In the genomic region with DNA sequence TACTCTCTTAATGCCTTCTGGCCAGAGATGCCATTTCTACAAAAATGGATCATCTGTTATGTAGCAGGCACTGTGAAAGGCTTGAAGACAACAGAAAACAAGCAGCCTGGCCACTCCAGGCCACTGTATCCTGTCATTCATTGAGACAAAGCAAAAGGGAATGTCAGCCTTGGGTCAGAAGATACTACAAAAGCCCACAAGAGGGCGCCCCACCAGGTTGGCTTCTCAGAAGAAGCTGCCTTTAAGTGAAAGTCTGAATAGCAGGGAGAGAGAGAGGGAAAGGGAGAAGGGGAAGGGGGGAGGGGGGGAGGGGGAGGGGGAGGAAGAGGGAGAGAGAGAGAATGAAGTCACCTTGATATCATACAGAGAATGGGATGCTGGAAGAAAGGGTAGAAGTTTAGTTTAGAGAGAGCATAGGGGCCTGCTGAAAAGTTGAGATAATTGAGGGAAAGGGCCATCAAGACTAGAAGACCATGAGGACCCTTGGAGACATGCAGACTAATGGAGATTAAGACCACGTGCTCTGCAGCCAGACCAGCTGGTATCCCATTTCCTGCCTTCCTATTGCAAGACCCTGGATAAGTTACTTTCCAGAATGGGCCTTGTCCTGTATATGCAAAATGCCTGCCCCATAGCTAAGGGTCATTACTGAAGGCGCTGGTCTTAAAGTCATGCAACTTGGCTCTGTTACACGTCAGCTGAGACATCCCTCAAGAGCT, we compare ENCODE assay signal across 8 mouse cellular contexts. TPM values are rescaled to one million over a fixed set of nuclear protein-coding genes. Genes with fewer than 3 reads are reported as not detected.
DNase-seq lines count a peak whose midpoint lies in the region; ATAC-seq and TF ChIP-seq lines count a peak whose summit lies in the region.
"Had no signal": no experiment of that assay in that cellular context is flagged by ENCODE, and none has a peak within 500 bp of the region (broad histone marks: within the 10 kb centered on the region; RNA-seq: fewer than 3 reads in every experiment).

No protein-coding gene starts in this region.

- H3K27me3 ChIP-seq in hindbrain, postnatal 0 days (ENCODE audit: insufficient read depth, low read length), result no peaks in the 10 kb centered on the region
- no peaks in the 10 kb centered on the region for H3K27me3 ChIP-seq in hindbrain, embryonic 14.5 days (ENCODE audit: control insufficient read depth, insufficient read depth, low read length)
- no peaks in the 10 kb centered on the region for H3K27me3 ChIP-seq in testis, adult 2 months (ENCODE audit: control insufficient read depth, insufficient read depth, low read length)
- no peaks in the 10 kb centered on the region for H3K27me3 ChIP-seq in embryonic facial prominence, embryonic 11.5 days (ENCODE audit: control insufficient read depth, insufficient read depth, low read length)
- no peaks in the 10 kb centered on the region for H3K27me3 ChIP-seq in kidney, embryonic 14.5 days (ENCODE audit: control insufficient read depth, insufficient read depth, low read length)
- H3K27me3 ChIP-seq: midbrain, embryonic 12.5 days had no signal

- H3K9me3 ChIP-seq in hindbrain, postnatal 0 days (ENCODE audit: low read length), result no peaks in the 10 kb centered on the region
- H3K9me3 ChIP-seq in hindbrain, embryonic 14.5 days (ENCODE audit: control insufficient read depth, low read length), result no peaks in the 10 kb centered on the region
- H3K9me3 ChIP-seq in embryonic facial prominence, embryonic 11.5 days (replicated peaks; ENCODE audit: control insufficient read depth, low read length), result no peaks in the 10 kb centered on the region
- H3K9me3 ChIP-seq in kidney, embryonic 14.5 days (ENCODE audit: control insufficient read depth, low read length), result no peaks in the 10 kb centered on the region
- H3K9me3 ChIP-seq: midbrain, embryonic 12.5 days had no signal

- no peak overlapping the region for H3K4me3 ChIP-seq in hindbrain, postnatal 0 days (ENCODE audit: low read length)
- H3K4me3 ChIP-seq in hindbrain, embryonic 14.5 days (replicated peaks; ENCODE audit: low read length), result no peak overlapping the region
- no peak overlapping the region for H3K4me3 ChIP-seq in testis, adult 2 months (ENCODE audit: control insufficient read depth, low read depth, low read length)
- no peak overlapping the region for H3K4me3 ChIP-seq in embryonic facial prominence, embryonic 11.5 days (ENCODE audit: low read depth, low read length)
- no peak overlapping the region for H3K4me3 ChIP-seq in kidney, embryonic 14.5 days (ENCODE audit: low read length)
- H3K4me3 ChIP-seq: midbrain, embryonic 12.5 days had no signal

- no peaks in the 10 kb centered on the region for H3K4me1 ChIP-seq in hindbrain, postnatal 0 days (ENCODE audit: insufficient read depth, low read length)
- no peaks in the 10 kb centered on the region for H3K4me1 ChIP-seq in hindbrain, embryonic 14.5 days (replicated peaks; ENCODE audit: control insufficient read depth, insufficient read depth, low read length)
- no peaks in the 10 kb centered on the region for H3K4me1 ChIP-seq in testis, adult 2 months (ENCODE audit: control insufficient read depth, insufficient read depth, low read length)
- no peaks in the 10 kb centered on the region for H3K4me1 ChIP-seq in embryonic facial prominence, embryonic 11.5 days (ENCODE audit: control insufficient read depth, insufficient read depth, low read length)
- no peaks in the 10 kb centered on the region for H3K4me1 ChIP-seq in kidney, embryonic 14.5 days (ENCODE audit: control insufficient read depth, insufficient read depth, low read length)
- H3K4me1 ChIP-seq: midbrain, embryonic 12.5 days had no signal

- H3K4me2 ChIP-seq in hindbrain, postnatal 0 days (ENCODE audit: low read depth, low read length), result no peak overlapping the region
- no peak overlapping the region for H3K4me2 ChIP-seq in hindbrain, embryonic 14.5 days (replicated peaks)
- no peak overlapping the region for H3K4me2 ChIP-seq in embryonic facial prominence, embryonic 11.5 days (ENCODE audit: low read depth, low read length)
- no peak overlapping the region for H3K4me2 ChIP-seq in kidney, embryonic 14.5 days (replicated peaks; ENCODE audit: low read depth, low read length)
- H3K4me2 ChIP-seq: midbrain, embryonic 12.5 days had no signal

- no peak for TF ChIP-seq POLR2A in testis, adult 2 months (IDR thresholded peaks at IDR 0.05; ENCODE audit: control insufficient read depth, low read depth, low read length)

- WGBS in hindbrain, postnatal 0 days, result 65% methylated on average over 4 of the region's 4 CpGs
- WGBS in hindbrain, embryonic 14.5 days, result 69% methylated on average over 4 of the region's 4 CpGs
- WGBS in embryonic facial prominence, embryonic 11.5 days, result 60% methylated on average over 4 of the region's 4 CpGs
- WGBS in kidney, embryonic 14.5 days, result 67% methylated on average over 4 of the region's 4 CpGs

- H3K27ac ChIP-seq in hindbrain, postnatal 0 days, result no peak overlapping the region
- H3K27ac ChIP-seq in hindbrain, embryonic 14.5 days, result no peak overlapping the region
- no peak overlapping the region for H3K27ac ChIP-seq in testis, adult 2 months (ENCODE audit: control insufficient read depth, insufficient read depth, low read depth, low read length)
- H3K27ac ChIP-seq in embryonic facial prominence, embryonic 11.5 days (replicated peaks; ENCODE audit: low read depth, low read length), result no peak overlapping the region
- no peak overlapping the region for H3K27ac ChIP-seq in kidney, embryonic 14.5 days (ENCODE audit: low read depth, low read length)
- H3K27ac ChIP-seq: midbrain, embryonic 12.5 days had no signal

- TF ChIP-seq CTCF in hindbrain, postnatal 0 days (IDR thresholded peaks at IDR 0.05; ENCODE audit: low read depth), result peak; percentile 54
- TF ChIP-seq CTCF in testis, adult 2 months (IDR thresholded peaks at IDR 0.05; ENCODE audit: control insufficient read depth, insufficient read depth, insufficient replicate concordance, low read depth, low read length), result 0 out of 2 replicates have a peak, but pooled peaks have one; percentile 5

- peak; percentile 61 for DNase-seq in hindbrain, postnatal 0 days (ENCODE audit: low spot score)
- DNase-seq in hindbrain, embryonic 14.5 days (ENCODE audit: low spot score), result no peak
- DNase-seq in testis, postnatal 14 days (ENCODE audit: low spot score), result no peak
- peak; percentile 44 for DNase-seq in embryonic facial prominence, embryonic 11.5 days (ENCODE audit: low spot score)
- no peak for DNase-seq in urinary bladder, postnatal 25 days (ENCODE audit: low spot score)

- H3K36me3 ChIP-seq in hindbrain, postnatal 0 days (ENCODE audit: insufficient read depth, low read length), result no peaks in the 10 kb centered on the region
- H3K36me3 ChIP-seq in hindbrain, embryonic 14.5 days (replicated peaks; ENCODE audit: control insufficient read depth, insufficient read depth), result no peaks in the 10 kb centered on the region
- no peaks in the 10 kb centered on the region for H3K36me3 ChIP-seq in testis, adult 2 months (ENCODE audit: control insufficient read depth, insufficient read depth, low read length)
- H3K36me3 ChIP-seq in embryonic facial prominence, embryonic 11.5 days (replicated peaks; ENCODE audit: control insufficient read depth, insufficient read depth, low read depth, low read length), result no peaks in the 10 kb centered on the region
- H3K36me3 ChIP-seq in kidney, embryonic 14.5 days (ENCODE audit: control insufficient read depth, insufficient read depth, low read length), result no peaks in the 10 kb centered on the region
- H3K36me3 ChIP-seq: midbrain, embryonic 12.5 days had no signal

- ATAC-seq in hindbrain, postnatal 0 days, result no peak
- no peak for ATAC-seq in hindbrain, embryonic 14.5 days (ENCODE audit: low FRiP score)
- no peak for ATAC-seq in embryonic facial prominence, embryonic 11.5 days (replicated peaks; ENCODE audit: insufficient number of reproducible peaks, low FRiP score, low TSS enrichment, low read depth)
- no peak for ATAC-seq in kidney, embryonic 14.5 days (ENCODE audit: low FRiP score, low TSS enrichment)

- no peak overlapping the region for H3K9ac ChIP-seq in hindbrain, postnatal 0 days (replicated peaks; ENCODE audit: low read length)
- no peak overlapping the region for H3K9ac ChIP-seq in hindbrain, embryonic 14.5 days
- H3K9ac ChIP-seq in embryonic facial prominence, embryonic 11.5 days (replicated peaks; ENCODE audit: low read length), result no peak overlapping the region
- no peak overlapping the region for H3K9ac ChIP-seq in kidney, embryonic 14.5 days (ENCODE audit: low read depth, low read length)
- H3K9ac ChIP-seq: midbrain, embryonic 12.5 days had no signal

RNA-seq across cellular contexts. Expression of gene Kcnmb1, which starts 18.6 kb away (rescaled TPM):
- total RNA-seq in hindbrain, postnatal 0 days (2014; rRNA removed), result 0.11 and 0.26 TPM in 2 replicates
- polyA plus RNA-seq in hindbrain, postnatal 0 days (2015; fragmentation: Nextera tagmentation; extraction: Ambion mirVana), result 0.08 and 0.20 TPM in 2 replicates
- polyA plus RNA-seq in hindbrain, embryonic 14.5 days (2014; fragmentation: Nextera tagmentation; extraction: Ambion mirVana), result 0.18 and 0.25 TPM in 2 replicates
- 0.20 and 0.40 TPM in 2 replicates for polyA plus RNA-seq in testis, adult 2 months (2012; rRNA removed)
- 0.10 and 0.22 TPM in 2 replicates for polyA plus RNA-seq in embryonic facial prominence, embryonic 11.5 days (2014; fragmentation: Nextera tagmentation; extraction: Ambion mirVana)
- polyA plus RNA-seq in kidney, embryonic 14.5 days (2014; fragmentation: Nextera tagmentation; extraction: Ambion mirVana), result 0.18 and 0.19 TPM in 2 replicates

RNA-seq across cellular contexts. Expression of gene Kcnip1, which starts 48.7 kb away (rescaled TPM):
- 66.8 and 90.2 TPM in 2 replicates for total RNA-seq in hindbrain, postnatal 0 days (2014; rRNA removed)
- polyA plus RNA-seq in hindbrain, postnatal 0 days (2015; fragmentation: Nextera tagmentation; extraction: Ambion mirVana), result 132 and 135 TPM in 2 replicates
- 110 and 126 TPM in 2 replicates for polyA plus RNA-seq in hindbrain, embryonic 14.5 days (2014; fragmentation: Nextera tagmentation; extraction: Ambion mirVana)
- polyA plus RNA-seq in testis, adult 2 months (2012; rRNA removed), result 1.6 and 1.8 TPM in 2 replicates
- polyA plus RNA-seq in embryonic facial prominence, embryonic 11.5 days (2014; fragmentation: Nextera tagmentation; extraction: Ambion mirVana), result 3.5 and 4.9 TPM in 2 replicates
- polyA plus RNA-seq in kidney, embryonic 14.5 days (2014; fragmentation: Nextera tagmentation; extraction: Ambion mirVana), result 0.24 and 0.74 TPM in 2 replicates

Comparison
In these comparisons a context has a peak if more than half of its experiments do, and no peak if none do; other contexts are left out.
1. DNase-seq: peak in hindbrain, postnatal 0 days (single experiment) and embryonic facial prominence, embryonic 11.5 days (single experiment); none in hindbrain, embryonic 14.5 days (single experiment), testis, postnatal 14 days (single experiment) and urinary bladder, postnatal 25 days (single experiment).
2. RNA of gene Kcnip1, which starts 48.7 kb away (polyA plus RNA-seq): 132 to 135 TPM in hindbrain, postnatal 0 days and 110 to 126 TPM in hindbrain, embryonic 14.5 days; 3.5 to 4.9 TPM in embryonic facial prominence, embryonic 11.5 days, 1.6 to 1.8 TPM in testis, adult 2 months and 0.24 to 0.74 TPM in kidney, embryonic 14.5 days; every median in the first group is over 10 times any median in the second.